Mouse (Mus musculus): ENCODE results near the gene Chn2. TPM values are rescaled to one million over a fixed set of nuclear protein-coding genes. Genes with fewer than 3 reads are reported as not detected.
"Not testable (repeated sequence)": the region's sequence is repeated elsewhere in the genome, so short reads cannot be mapped to it uniquely, and the experiment has no call there.

The Chn2 gene
- polyA plus RNA-seq, 1 experiment from 2014 or later, result 7.1 TPM

DNA sequence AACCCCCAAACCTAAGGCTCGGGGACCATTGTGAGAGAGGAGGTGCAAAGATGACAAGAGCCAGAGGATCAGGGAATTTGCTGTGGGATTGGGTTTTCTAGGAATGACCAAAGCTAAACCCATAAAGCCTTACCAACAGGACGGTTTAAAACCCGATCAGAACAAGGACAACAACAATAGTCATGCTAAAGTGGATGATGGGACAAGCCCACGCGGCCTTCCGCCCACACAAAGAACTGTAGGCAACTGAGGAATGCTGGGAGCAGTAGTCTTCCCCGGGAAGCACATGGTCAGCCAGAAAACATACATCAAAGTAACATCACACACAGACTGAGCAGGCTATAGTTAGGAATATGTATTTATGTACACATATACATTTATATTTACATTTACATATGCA, 125.9 kb downstream of the Chn2 start:
- Histone ChIP-seq H3K4me2 (ENCODE audit: low read length) (no peak overlapping the region), H3K27me3 (ENCODE audit: control insufficient read depth, insufficient read depth, low read length) (no peaks in the 10 kb centered on the region; the same call in 1 of the 2 replicates), H3K9ac (ENCODE audit: low read length) (no peak overlapping the region), H3K27ac (replicated peaks in 1 of 2; ENCODE audit: control insufficient read depth in 1 of 2, insufficient read depth in 1 of 2, low read depth in 2 of 2, low read length in 2 of 2) (no peak overlapping the region), H3K9me3 (ENCODE audit: control insufficient read depth, low read length) (no peaks in the 10 kb centered on the region), H3K36me3 (ENCODE audit: control insufficient read depth, insufficient read depth, low read length) (no peaks in the 10 kb centered on the region), H3K4me1 (ENCODE audit: control insufficient read depth in 2 of 2, insufficient read depth in 2 of 2, low read length in 2 of 2) (no peaks in the 10 kb centered on the region; a peak in 1 of 4 replicates), H3K4me3 (ENCODE audit: control insufficient read depth in 1 of 2, insufficient read depth in 1 of 2, low read depth in 1 of 2, low read length in 2 of 2) (no peak overlapping the region)
- ATAC-seq (ENCODE audit: insufficient number of reproducible peaks, insufficient read depth, low FRiP score, low read depth), result no peak
- WGBS, result 79% methylated on average over 7 of the region's 7 CpGs

DNA sequence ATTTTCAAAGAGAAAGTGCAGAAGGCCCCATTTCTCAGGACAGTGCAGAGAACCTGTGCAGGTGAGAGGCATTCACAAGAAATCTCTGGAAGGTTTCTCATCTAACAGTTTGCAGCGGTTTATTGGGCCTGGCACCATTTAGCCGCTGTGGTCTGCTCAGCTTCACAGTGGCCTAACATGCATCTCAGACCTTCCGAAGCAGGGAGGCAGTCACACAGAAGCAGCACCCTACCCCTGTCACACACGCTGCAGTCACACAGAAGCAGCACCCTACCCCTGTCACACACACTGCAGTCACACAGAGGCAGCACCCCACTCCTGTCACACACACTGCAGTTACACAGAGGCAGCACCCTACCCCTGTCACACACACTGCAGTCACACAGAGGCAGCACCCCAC, 126.5 kb downstream of the Chn2 start:
- no peaks in the 10 kb centered on the region; a peak in 1 of 4 replicates for H3K4me1 ChIP-seq (ENCODE audit: control insufficient read depth in 2 of 2, insufficient read depth in 2 of 2, low read length in 2 of 2)
- WGBS, result 85% methylated on average over 4 of the region's 4 CpGs
- no peak for ATAC-seq (ENCODE audit: insufficient number of reproducible peaks, insufficient read depth, low FRiP score, low read depth)
- no peaks in the 10 kb centered on the region; the same call in 1 of the 2 replicates for H3K27me3 ChIP-seq (ENCODE audit: control insufficient read depth, insufficient read depth, low read length)
- no peak overlapping the region for H3K4me3 ChIP-seq (ENCODE audit: control insufficient read depth in 1 of 2, insufficient read depth in 1 of 2, low read depth in 1 of 2, low read length in 2 of 2)
- H3K4me2 ChIP-seq (ENCODE audit: low read length), result no peak overlapping the region
- H3K36me3 ChIP-seq (ENCODE audit: control insufficient read depth, insufficient read depth, low read length), result no peaks in the 10 kb centered on the region
- H3K9ac ChIP-seq (ENCODE audit: low read length), result no peak overlapping the region
- no peak overlapping the region for H3K27ac ChIP-seq (replicated peaks in 1 of 2; ENCODE audit: control insufficient read depth in 1 of 2, insufficient read depth in 1 of 2, low read depth in 2 of 2, low read length in 2 of 2)
- no peaks in the 10 kb centered on the region for H3K9me3 ChIP-seq (ENCODE audit: control insufficient read depth, low read length)

DNA sequence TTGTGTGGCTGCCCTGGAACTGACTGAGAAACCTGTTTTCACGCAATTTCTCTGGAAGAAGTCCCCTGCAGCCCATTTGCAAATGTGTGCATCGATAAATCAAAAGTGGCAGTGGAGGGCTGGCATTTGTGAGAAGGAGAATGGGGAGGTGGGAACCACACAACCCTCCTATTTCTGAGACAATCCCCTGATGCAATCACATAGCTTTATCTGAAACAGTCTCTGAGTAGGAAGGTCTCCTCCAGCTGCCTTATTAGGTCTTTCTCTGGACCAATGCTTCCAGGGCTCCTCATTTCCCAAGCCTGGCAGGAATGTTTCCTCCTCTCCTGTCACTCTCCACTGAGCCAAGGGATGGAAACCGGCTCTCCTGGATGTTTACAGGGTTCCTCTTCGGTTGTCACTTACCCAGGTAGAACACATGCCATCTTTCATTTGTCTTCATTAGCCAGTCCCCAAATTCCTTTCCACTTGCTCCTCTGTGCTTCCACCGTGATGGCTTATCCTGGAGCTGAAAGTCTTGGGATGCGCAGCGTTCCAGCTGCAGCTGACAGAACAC, 127.7 kb downstream of the Chn2 start:
- no peak overlapping the region for H3K4me2 ChIP-seq (ENCODE audit: low read length)
- no peak overlapping the region for H3K9ac ChIP-seq (ENCODE audit: low read length)
- H3K4me3 ChIP-seq (ENCODE audit: control insufficient read depth in 1 of 2, insufficient read depth in 1 of 2, low read depth in 1 of 2, low read length in 2 of 2), result no peak overlapping the region
- 67% methylated on average over 7 of the region's 7 CpGs for WGBS
- no peaks in the 10 kb centered on the region for H3K36me3 ChIP-seq (ENCODE audit: control insufficient read depth, insufficient read depth, low read length)
- H3K27ac ChIP-seq (replicated peaks in 1 of 2; ENCODE audit: control insufficient read depth in 1 of 2, insufficient read depth in 1 of 2, low read depth in 2 of 2, low read length in 2 of 2), result no peak overlapping the region
- H3K27me3 ChIP-seq (ENCODE audit: control insufficient read depth, insufficient read depth, low read length), result no peaks in the 10 kb centered on the region; the same call in 1 of the 2 replicates
- no peaks in the 10 kb centered on the region; a peak in 1 of 4 replicates for H3K4me1 ChIP-seq (ENCODE audit: control insufficient read depth in 2 of 2, insufficient read depth in 2 of 2, low read length in 2 of 2)
- no peak for ATAC-seq (ENCODE audit: insufficient number of reproducible peaks, insufficient read depth, low FRiP score, low read depth)
- H3K9me3 ChIP-seq (ENCODE audit: control insufficient read depth, low read length), result no peaks in the 10 kb centered on the region

DNA sequence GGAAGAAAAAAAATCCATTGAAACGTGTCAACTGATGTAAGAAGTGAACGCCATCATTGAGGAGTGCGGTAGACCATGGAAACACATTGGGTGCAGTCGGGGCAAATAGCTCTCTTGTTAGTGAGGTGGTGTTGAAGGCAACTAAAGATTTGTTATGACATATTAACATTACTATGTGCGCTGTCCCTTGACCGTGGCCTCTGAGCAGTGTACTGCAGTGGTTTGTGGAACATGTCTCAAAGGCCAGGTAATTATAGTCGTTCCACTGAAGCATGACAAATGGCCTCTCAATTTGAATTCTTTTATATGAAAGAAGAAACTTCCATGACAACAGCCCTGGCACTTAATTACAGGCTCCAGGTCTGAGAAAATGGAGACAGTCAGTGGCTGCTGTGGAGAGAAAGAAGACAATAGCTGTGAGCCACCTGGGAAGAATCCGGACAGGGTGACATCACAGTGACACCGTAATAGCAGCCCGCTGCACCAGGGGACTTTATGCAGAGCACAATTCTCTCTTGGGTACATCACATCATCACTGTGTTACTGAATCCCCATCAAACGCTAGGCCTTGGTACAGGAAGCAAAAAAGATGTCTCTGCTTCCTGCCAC, 131.0 kb downstream of the Chn2 start:
- no peak for ATAC-seq (ENCODE audit: insufficient number of reproducible peaks, insufficient read depth, low FRiP score, low read depth)

DNA sequence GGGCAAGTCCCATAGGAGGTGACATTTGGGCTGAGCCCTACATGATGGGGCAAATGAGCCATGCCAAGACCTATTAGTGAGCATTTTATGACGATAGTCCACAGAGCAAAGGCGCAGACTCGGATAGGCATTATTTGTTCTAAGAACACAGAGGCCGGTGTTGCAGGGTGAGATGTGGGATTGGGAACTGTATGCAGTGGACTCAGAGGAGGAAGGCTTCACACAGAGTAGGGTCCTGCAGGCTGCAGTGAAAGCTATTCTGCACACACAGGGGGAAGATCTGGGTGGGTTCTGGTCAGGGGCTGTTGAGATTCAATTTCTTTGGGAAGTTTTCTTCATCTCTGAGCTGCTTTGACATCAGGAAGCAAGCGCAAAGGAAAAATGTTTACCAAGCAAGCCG, 132.0 kb downstream of the Chn2 start:
- WGBS, result 84% methylated on average over 6 of the region's 6 CpGs

More for the DNA sequence above, 131.0 kb downstream of the Chn2 start:
- 78% methylated on average over 11 of the region's 11 CpGs for WGBS
- Histone ChIP-seq H3K27ac (replicated peaks in 1 of 2; ENCODE audit: control insufficient read depth in 1 of 2, insufficient read depth in 1 of 2, low read depth in 2 of 2, low read length in 2 of 2) (no peak overlapping the region), H3K9me3 (ENCODE audit: control insufficient read depth, low read length) (no peaks in the 10 kb centered on the region), H3K4me3 (ENCODE audit: control insufficient read depth in 1 of 2, insufficient read depth in 1 of 2, low read depth in 1 of 2, low read length in 2 of 2) (no peak overlapping the region), H3K27me3 (ENCODE audit: control insufficient read depth, insufficient read depth, low read length) (no peaks in the 10 kb centered on the region; the same call in 1 of the 2 replicates), H3K36me3 (ENCODE audit: control insufficient read depth, insufficient read depth, low read length) (no peaks in the 10 kb centered on the region), H3K4me2 (ENCODE audit: low read length) (no peak overlapping the region), H3K9ac (ENCODE audit: low read length) (no peak overlapping the region), H3K4me1 (ENCODE audit: control insufficient read depth in 2 of 2, insufficient read depth in 2 of 2, low read length in 2 of 2) (no peaks in the 10 kb centered on the region; a peak in 1 of 4 replicates)

DNA sequence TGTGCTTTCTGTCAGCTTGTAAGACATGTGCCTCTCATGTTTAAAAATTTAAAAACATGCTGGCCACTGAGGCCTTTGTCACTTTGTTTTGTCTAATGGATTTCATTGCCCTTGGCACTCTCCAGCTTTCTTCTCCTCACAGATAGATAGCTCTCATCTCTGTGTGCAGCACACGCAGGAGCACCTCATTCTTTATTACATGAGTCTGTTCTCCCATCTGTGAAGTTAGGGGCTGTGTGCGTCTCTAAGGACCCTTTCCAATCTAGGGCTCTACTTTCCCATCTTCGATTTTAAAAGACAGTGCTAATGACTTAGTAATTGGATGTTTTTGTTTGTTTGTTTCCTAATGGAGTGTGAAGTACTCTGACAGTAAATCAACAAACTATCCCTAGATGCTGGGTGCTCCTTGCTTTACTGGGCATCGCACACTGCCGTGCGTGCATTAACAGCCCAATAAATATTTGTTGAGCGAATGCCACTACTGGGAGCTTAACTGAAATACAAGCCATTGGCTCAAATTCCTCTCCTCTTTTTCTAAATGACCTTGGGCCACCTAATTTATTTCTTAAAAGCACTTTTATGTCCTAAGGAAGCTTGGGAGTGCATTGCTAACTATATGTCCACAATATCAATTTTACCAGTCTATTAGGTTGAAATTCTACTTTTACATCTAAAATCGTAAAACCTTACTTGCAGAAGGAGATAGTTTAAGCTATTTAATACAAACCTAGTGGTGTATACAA, 136.3 kb downstream of the Chn2 start:
- 80% methylated on average over 8 of the region's 8 CpGs for WGBS
- Histone ChIP-seq H3K27ac (replicated peaks in 1 of 2; ENCODE audit: control insufficient read depth in 1 of 2, insufficient read depth in 1 of 2, low read depth in 2 of 2, low read length in 2 of 2) (no peak overlapping the region), H3K36me3 (ENCODE audit: control insufficient read depth, insufficient read depth, low read length) (no peaks in the 10 kb centered on the region), H3K4me3 (ENCODE audit: control insufficient read depth in 1 of 2, insufficient read depth in 1 of 2, low read depth in 1 of 2, low read length in 2 of 2) (no peak overlapping the region), H3K9me3 (ENCODE audit: control insufficient read depth, low read length) (no peaks in the 10 kb centered on the region), H3K4me2 (ENCODE audit: low read length) (no peak overlapping the region), H3K27me3 (ENCODE audit: control insufficient read depth, insufficient read depth, low read length) (no peaks in the 10 kb centered on the region), H3K4me1 (ENCODE audit: control insufficient read depth in 2 of 2, insufficient read depth in 2 of 2, low read length in 2 of 2) (no peaks in the 10 kb centered on the region), H3K9ac (ENCODE audit: low read length) (no peak overlapping the region)
- no peak for ATAC-seq (ENCODE audit: insufficient number of reproducible peaks, insufficient read depth, low FRiP score, low read depth)

More for the DNA sequence above, 132.0 kb downstream of the Chn2 start:
- H3K4me3 ChIP-seq (ENCODE audit: control insufficient read depth in 1 of 2, insufficient read depth in 1 of 2, low read depth in 1 of 2, low read length in 2 of 2), result no peak overlapping the region
- no peaks in the 10 kb centered on the region; the same call in 1 of the 2 replicates for H3K27me3 ChIP-seq (ENCODE audit: control insufficient read depth, insufficient read depth, low read length)
- no peak for ATAC-seq (ENCODE audit: insufficient number of reproducible peaks, insufficient read depth, low FRiP score, low read depth)
- no peak overlapping the region for H3K9ac ChIP-seq (ENCODE audit: low read length)
- no peak overlapping the region for H3K27ac ChIP-seq (replicated peaks in 1 of 2; ENCODE audit: control insufficient read depth in 1 of 2, insufficient read depth in 1 of 2, low read depth in 2 of 2, low read length in 2 of 2)
- H3K4me2 ChIP-seq (ENCODE audit: low read length), result no peak overlapping the region
- H3K9me3 ChIP-seq (ENCODE audit: control insufficient read depth, low read length), result no peaks in the 10 kb centered on the region
- no peaks in the 10 kb centered on the region; a peak in 1 of 4 replicates for H3K4me1 ChIP-seq (ENCODE audit: control insufficient read depth in 2 of 2, insufficient read depth in 2 of 2, low read length in 2 of 2)
- H3K36me3 ChIP-seq (ENCODE audit: control insufficient read depth, insufficient read depth, low read length), result no peaks in the 10 kb centered on the region

DNA sequence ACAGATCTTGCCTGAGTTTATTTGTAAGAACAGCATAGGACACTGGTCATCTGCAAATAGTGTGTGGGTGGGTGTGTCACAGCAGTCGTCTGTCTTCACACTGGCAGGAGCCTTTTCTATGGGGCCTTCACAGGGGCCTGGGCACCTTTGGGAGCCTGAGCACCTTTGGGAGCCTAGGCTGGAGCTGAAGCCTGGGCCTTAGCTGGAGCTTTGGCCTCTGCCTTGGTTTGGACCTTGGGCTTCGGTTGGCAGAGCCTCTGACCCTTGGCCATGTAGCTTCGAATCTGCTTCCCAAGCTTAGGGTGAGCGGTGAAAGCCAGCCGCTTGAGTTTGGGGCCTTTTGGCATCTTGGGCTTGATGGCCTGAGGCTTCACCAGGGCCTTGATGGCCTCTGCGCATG, 137.7 kb downstream of the Chn2 start:
- H3K27ac ChIP-seq (replicated peaks in 1 of 2; ENCODE audit: control insufficient read depth in 1 of 2, insufficient read depth in 1 of 2, low read depth in 2 of 2, low read length in 2 of 2); H3K4me1 ChIP-seq (ENCODE audit: control insufficient read depth in 2 of 2, insufficient read depth in 2 of 2, low read length in 2 of 2); H3K4me2 ChIP-seq (ENCODE audit: low read length); ATAC-seq (ENCODE audit: insufficient number of reproducible peaks, insufficient read depth, low FRiP score, low read depth); H3K36me3 ChIP-seq (ENCODE audit: control insufficient read depth, insufficient read depth, low read length); H3K4me3 ChIP-seq (ENCODE audit: control insufficient read depth in 1 of 2, insufficient read depth in 1 of 2, low read depth in 1 of 2, low read length in 2 of 2); H3K27me3 ChIP-seq (ENCODE audit: control insufficient read depth, insufficient read depth, low read length); H3K9ac ChIP-seq (ENCODE audit: low read length); H3K9me3 ChIP-seq (ENCODE audit: control insufficient read depth, low read length): not testable (repeated sequence)
- 90% methylated on average over 6 of the region's 6 CpGs for WGBS

Measured in heart, embryonic 14.5 days (tissue).